Mouse (Mus musculus) MN1 (cell line): ENCODE data around the gene Fryl.
"Not testable (repeated sequence)": the region's sequence is repeated elsewhere in the genome, so short reads cannot be mapped to it uniquely, and the experiment has no call there.

Source experiments
- DNase-seq: peaks from one replicate; pipeline ENCODE4 v3.0.0-alpha.2; 2016; ENCODE audit warnings: low spot score

Gene Fryl

GRCm38 (mm10) chr5:73103657-73104056, 152.8 kb downstream of the Fryl start:
- DNase-seq = peak; percentile 70

- DNase-seq = no peak
Observed at GRCm38 (mm10) chr5:73102342-73102989, 154.0 kb downstream of the Fryl start.

- DNase-seq = no peak
Observed at GRCm38 (mm10) chr5:73092236-73092635, 164.2 kb downstream of the Fryl start.

DNA sequence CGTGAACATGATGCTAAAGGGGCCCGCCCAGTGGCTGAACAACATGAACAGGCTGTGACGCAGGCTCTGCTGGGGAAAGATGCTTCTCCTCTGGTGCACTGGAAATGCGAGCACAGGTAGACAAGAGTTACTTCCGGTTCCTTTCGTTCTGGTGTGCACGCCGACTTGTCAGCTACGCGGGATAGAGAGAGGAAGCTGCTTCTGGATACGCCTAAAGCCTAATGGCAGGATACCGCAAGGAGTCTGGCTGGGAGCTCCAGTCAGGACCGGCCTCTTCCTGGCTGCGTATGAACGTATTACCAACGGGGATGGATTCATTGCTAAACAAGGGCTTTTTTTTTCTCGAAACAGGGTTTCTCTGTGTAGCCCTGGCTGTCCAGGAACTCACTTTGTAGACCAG, 167.3 kb downstream of the Fryl start:
- DNase-seq = no peak

DNA sequence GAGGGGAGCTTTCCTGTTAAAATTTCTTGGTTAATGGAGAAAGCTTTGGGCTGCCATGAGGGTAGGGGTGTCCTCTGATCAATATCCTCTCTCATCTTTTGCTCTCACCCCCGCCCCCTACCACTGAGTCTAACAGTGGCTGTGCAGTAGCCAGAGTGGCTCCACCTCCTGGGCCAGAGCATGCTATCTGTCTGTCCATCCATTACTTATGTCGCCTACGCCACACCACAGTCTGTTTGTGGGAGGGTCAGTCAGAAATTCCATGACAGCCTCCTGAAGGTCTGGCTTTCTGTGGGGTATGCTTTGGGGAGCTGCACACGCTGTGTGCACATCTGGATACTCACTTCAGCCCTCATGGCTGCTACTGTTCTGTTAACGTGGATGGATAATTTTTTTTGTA, 174.9 kb downstream of the Fryl start:
- no peak for DNase-seq

DNA sequence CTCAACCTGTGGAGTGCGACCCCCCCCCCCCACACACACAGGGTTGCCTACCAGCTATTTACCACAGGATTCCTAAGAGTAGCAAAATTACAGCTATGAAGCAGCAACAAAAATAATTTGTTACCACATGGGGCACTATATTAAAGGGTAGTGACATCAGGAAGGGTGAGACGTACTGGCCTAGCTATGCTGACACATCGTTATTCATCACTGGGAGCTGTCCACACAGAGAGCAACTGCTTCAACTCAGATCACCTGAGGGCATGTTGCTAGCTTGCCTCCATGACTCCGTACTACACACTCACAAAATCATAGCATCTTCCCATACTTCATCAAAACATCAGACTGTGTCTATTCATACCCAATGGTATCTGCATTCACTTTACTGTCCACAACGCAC, 176.6 kb downstream of the Fryl start:
- DNase-seq = no peak

DNA sequence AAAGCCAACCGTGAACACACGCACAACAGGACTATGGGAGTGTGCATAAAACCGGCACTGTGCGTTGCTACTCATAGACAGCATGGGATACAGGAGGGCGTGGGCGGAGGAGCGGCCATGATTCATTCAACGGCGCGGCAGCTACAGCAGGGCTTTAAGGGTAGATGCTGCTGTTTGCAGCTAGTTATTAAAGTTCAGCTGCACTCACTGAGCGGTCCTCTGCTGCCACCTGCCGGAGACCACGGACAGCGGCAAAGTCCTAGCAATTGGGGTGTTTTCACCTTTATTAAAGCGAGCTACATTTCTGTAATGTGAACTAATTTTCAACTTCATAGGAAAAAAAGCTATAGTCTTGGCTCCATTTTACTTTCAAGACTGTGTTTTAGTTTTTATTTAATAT, 185.1 kb downstream of the Fryl start:
- DNase-seq = peak; percentile 86

DNA sequence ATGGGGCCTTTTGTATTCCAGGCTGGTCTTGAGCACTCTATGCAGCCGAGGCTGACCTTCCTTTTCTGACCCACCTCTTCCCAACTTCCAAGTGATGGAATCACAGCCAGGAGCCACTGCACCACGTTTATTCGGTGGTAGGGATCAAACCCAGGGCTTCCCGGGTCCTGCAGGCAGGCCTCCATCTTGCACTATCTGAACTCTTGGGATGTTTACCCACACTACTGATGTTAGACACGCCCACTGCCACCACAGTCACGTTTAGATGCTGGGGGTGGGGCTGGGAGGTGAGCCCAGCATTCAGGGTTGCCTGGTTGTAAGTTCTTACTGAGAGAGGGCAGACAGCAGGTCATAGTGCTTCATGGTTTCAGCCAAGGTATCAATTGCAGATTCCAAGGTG, 189.5 kb downstream of the Fryl start:
- no peak for DNase-seq

GRCm38 (mm10) chr5:73063768-73064669, 192.4 kb downstream of the Fryl start:
- DNase-seq = no peak

DNA sequence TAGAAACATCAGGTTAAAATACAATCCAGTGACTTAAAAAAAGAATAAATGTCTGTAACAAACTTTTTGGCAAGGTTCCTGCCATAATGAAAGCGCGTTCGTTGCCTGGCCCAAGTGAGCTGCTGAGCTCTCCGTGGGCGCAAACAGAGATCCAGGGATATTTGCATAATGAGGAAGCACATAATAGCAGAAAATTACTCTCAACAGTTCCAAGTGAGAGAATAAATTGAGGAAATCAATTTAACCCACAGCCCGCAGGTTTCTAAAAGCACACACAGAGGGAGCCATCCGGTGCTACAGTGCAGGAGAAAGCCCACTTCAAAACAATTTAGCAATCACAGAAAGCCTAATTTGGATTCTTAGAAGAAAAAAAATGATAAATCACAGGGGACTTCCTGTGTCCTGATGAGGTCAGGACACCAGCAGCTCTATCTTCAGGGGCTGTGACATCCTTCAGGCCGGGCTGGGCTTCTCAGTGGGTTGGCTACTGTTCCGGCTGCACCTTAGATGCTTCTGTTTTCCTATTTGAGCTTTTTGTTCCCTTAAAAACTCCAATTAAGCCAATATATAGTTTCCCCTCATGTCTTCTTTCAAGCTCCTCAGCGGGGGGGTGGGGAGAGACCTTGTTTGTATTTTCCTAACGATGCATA, 194.8 kb downstream of the Fryl start:
- DNase-seq = no peak

- DNase-seq = no peak
Observed at GRCm38 (mm10) chr5:73056937-73057336, 199.5 kb downstream of the Fryl start.

DNA sequence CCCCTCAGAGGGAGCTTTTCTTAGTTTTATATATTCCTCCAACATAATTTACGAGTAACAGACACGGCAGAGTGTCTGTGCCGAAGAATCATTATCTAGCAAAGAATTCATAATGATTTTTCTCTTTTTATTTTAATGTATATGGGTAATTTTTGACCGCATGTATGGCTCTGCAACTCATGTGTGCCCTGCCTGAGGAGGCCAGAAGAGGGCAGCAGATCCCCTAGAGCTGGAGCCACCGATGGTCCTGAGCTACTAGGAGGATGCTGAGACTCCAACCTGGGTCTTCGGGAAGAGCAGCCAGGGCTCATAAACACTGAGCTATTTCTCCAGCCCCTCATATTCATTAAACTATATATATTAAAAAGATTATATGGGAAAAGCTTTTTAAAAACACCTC, 200.0 kb downstream of the Fryl start:
- DNase-seq = no peak

DNA sequence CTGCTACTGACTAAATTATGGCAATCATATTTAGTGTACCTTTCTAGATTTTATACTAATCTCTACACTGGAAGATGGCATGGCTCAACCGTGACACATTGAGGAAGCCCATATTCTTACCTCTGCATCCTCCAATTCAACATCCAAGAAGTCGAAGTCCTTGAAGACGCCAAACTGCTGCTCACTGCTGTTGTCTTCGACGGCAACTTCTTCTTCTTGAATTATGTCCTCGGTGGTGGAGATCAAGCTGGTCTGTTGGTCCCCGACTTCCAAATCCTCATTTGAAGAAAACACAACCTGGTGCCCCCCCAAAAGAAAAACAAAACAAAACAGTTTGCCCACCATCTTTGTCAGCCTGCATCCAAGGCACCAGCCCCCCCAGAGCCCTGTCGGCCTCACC, 202.5 kb downstream of the Fryl start:
- no peak for DNase-seq

GRCm38 (mm10) chr5:73047651-73048245, 208.7 kb downstream of the Fryl start:
- no peak for DNase-seq

DNA sequence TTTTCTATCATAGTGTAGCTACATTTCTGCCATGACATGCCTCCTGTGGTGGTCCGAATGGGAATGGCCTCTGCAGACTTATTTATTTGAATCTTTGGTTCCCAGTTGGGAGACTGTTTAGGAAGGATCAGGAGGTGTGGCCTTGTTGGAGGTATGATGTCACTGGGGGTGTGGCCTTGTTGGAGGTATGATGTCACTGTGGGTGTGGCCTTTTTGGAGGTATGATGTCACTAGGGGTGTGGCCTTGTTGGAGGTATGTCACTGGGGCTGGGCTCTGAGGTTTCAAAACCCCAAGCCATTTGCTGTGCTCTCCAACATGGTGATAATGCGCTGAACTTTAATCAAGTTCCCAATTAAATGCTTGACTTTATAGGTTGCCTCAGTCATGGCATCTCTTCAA, 212.4 kb downstream of the Fryl start:
- DNase-seq = no peak

- DNase-seq = no peak
Observed at GRCm38 (mm10) chr5:73032481-73032880, 223.9 kb downstream of the Fryl start.

DNA sequence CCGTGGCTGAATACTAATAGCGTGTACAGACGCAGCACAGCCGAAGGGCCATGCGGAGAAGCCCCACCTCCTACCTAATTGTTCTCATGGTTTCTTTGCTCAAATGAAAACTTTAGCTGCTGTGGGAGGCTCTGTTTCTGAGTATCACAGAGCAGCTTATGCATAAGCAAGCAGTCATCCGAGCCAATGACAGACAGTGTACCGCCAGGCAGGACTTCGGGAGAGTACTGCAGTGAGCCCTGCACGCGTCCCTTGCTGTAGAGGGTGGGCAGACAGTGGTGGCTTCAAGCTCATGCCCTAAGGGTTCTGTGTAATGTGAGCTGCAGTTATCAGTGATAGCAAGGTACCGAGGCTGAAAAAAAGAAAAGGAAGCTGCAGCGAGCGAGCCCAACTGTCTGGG, 227.8 kb downstream of the Fryl start:
- no peak for DNase-seq

DNA sequence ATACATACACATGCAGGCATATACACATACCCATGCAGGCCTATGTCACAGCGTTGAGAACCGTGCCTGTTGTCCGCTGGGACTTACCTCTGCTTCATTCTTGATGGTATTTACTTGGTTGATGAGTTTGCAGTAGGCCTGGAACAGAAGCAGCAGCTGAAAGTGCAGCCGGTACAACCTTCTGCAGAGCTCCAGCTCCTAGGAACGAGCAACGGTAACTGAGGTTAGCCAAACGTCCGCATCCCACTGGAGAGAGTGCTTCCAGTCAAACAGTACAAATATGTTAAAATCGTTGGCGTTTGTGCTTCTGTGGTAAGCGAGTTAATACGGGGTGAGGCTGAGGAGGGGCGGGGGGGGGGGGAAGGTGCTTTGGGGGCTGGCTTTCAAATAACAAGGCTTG, 232.6 kb downstream of the Fryl start:
- DNase-seq = no peak

- DNase-seq = no peak
Observed at GRCm38 (mm10) chr5:73014745-73015144, 241.7 kb downstream of the Fryl start.

GRCm38 (mm10) chr5:73013611-73014287, 242.7 kb downstream of the Fryl start:
- DNase-seq = not testable (repeated sequence)

DNA sequence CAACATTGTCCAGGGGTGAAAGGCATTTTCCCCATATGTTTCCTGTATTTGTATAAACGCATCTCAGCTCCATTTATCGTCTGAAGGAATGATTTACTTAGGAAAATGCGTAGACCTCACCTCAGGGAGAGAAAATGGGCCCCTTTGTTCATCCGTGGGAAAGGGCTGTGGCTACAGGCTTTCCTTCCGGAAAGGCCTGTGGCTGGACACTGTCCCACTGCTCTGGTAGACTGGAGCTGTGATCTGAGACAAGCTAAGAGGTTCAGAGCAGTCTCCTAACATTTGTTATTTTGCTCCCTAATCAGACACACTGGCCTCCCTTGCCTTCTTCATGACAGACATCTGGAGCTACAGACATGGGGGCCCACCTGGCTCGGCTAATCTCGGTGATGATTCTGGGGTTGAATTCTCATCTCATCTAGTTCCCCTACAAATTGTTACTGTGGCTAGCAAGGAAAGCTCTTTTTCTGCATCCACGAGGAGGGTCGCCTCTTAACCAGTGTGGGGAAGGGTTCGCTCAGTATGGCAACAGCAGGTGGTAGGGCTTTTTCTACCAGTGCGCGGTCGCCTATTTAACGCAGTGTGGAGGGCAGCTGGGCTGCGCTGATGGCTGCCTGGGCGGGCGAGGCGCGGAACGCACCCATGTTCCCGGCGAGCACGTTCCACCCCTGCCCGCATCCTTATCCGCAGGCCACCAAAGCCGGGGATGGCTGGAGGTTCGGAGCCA, 243.4 kb downstream of the Fryl start:
- not testable (repeated sequence) for DNase-seq
